Mouse (Mus musculus): Measurements from ENCODE around the gene Omd. TPM values are rescaled to one million over a fixed set of nuclear protein-coding genes. Genes with fewer than 3 reads are reported as not detected.
A peak's percentile ranks its signal among the peaks of the same experiment; 100 is the strongest.
"Not testable (repeated sequence)": the region's sequence is repeated elsewhere in the genome, so short reads cannot be mapped to it uniquely, and the experiment has no call there.

Gene Omd
- polyA plus RNA-seq, 1 experiment from 2014 or later, result 1.0 TPM

GRCm38 (mm10) chr13:49602541-49602940 lies 20.3 kb downstream of the Omd start:
- 84% methylated on average over 2 of the region's 2 CpGs for WGBS
- not testable (repeated sequence) for H3K4me1 ChIP-seq (ENCODE audit: control insufficient read depth, insufficient read depth, low read length); H3K9ac ChIP-seq (ENCODE audit: low read depth, low read length); H3K9me3 ChIP-seq (ENCODE audit: control insufficient read depth, low read length); H3K36me3 ChIP-seq (ENCODE audit: control insufficient read depth, insufficient read depth, low read length); ATAC-seq; H3K4me3 ChIP-seq (ENCODE audit: low read length); H3K4me2 ChIP-seq (ENCODE audit: low read depth, low read length); H3K27ac ChIP-seq (ENCODE audit: low read length); H3K27me3 ChIP-seq (replicated peaks; ENCODE audit: control insufficient read depth, insufficient read depth, low read length)

DNA sequence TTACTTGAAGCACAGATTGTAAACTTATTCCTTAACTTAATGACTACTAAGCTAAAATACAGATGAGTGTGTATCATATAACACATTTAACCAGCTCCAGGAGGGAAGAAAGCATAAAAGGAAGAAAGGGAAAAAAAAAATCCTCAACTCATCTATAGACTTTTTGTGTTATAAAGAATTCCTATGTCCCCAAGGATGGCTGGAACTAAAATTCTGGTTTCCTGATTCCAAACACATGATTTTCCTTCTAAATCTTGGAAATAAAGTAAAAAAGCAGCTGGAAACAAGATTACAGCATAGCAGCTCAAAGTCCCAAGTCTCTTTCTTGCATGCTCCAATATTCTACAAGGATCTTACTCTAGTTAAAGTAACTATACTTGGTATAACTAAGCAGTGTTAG lies 21.3 kb downstream of the Omd start:
- H3K4me1 ChIP-seq (ENCODE audit: control insufficient read depth, insufficient read depth, low read length), result no peaks in the 10 kb centered on the region
- no peak overlapping the region for H3K4me3 ChIP-seq (ENCODE audit: low read length)
- no peaks in the 10 kb centered on the region for H3K36me3 ChIP-seq (ENCODE audit: control insufficient read depth, insufficient read depth, low read length)
- no peak overlapping the region for H3K27ac ChIP-seq (ENCODE audit: low read length)
- no peaks in the 10 kb centered on the region for H3K27me3 ChIP-seq (replicated peaks; ENCODE audit: control insufficient read depth, insufficient read depth, low read length)
- no peak overlapping the region for H3K4me2 ChIP-seq (ENCODE audit: low read depth, low read length)
- H3K9me3 ChIP-seq (ENCODE audit: control insufficient read depth, low read length), result no peaks in the 10 kb centered on the region
- H3K9ac ChIP-seq (ENCODE audit: low read depth, low read length), result no peak overlapping the region
- ATAC-seq, result no peak

- no peak within 1 kb of the TSS for H3K9ac ChIP-seq (ENCODE audit: low read depth, low read length)
- no peaks in the 10 kb centered on the region for H3K27me3 ChIP-seq (replicated peaks; ENCODE audit: control insufficient read depth, insufficient read depth, low read length)
- H3K9me3 ChIP-seq (ENCODE audit: control insufficient read depth, low read length), result no peaks in the 10 kb centered on the region
- H3K4me3 ChIP-seq (ENCODE audit: low read length), result peak within 1 kb of the TSS; percentile 42
- peak; percentile 58; the same call in 1 of the 2 replicates for ATAC-seq
- peak within 1 kb of the TSS; percentile 51 for H3K27ac ChIP-seq (ENCODE audit: low read length)
- WGBS, result 53% methylated on average over 4 of the region's 4 CpGs
- H3K4me1 ChIP-seq (ENCODE audit: control insufficient read depth, insufficient read depth, low read length), result no peaks in the 10 kb centered on the region
- H3K36me3 ChIP-seq (ENCODE audit: control insufficient read depth, insufficient read depth, low read length), result no peaks in the 10 kb centered on the region
- H3K4me2 ChIP-seq (ENCODE audit: low read depth, low read length), result no peak within 1 kb of the TSS
These were observed 25.5 kb downstream of the Omd start, which contains the start of gene Ogn for GRCm38 (mm10) chr13:49607714-49608113. Ogn (plus strand) TSS chr13:49608046.

DNA sequence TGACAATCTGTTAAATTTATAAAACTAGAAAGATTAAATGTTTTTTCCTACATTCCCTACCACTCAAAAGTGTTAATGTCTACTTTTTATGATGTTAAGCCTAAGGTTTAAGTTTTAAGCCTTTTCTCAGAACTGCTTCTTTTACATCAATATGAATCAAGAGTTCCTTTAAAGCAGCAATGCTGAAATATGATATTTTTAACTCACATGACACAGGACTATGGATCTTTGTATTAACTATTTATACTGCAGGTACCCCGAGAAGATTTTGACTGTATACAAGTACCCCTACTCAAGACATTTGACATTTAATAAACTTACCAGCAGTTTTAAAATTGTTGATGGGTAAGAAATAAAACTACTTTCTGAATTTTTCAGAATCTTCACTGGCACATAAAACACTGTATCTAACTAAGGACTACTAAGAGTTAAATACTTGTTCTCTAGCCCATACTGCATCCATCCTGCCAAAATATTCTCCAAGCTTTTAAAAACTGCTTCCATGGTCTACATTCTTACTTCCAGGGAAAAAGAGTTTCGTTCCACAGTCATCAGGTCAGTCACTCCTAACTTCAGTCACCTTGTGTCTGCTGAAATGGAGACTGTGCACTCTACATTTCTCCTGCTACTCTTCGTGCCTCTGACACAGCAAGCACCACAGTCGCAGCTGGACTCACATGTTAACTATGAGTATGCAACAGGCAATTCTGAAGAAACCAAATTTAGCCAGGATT lies 26.5 kb downstream of the Omd start:
- no peak for ATAC-seq
- Histone ChIP-seq H3K9me3 (ENCODE audit: control insufficient read depth, low read length) (no peaks in the 10 kb centered on the region), H3K36me3 (ENCODE audit: control insufficient read depth, insufficient read depth, low read length) (no peaks in the 10 kb centered on the region), H3K4me3 (ENCODE audit: low read length) (peak overlapping the region; percentile 42), H3K27me3 (replicated peaks; ENCODE audit: control insufficient read depth, insufficient read depth, low read length) (no peaks in the 10 kb centered on the region), H3K27ac (ENCODE audit: low read length) (peak overlapping the region; percentile 51; the same call in 1 of the 2 replicates), H3K4me2 (ENCODE audit: low read depth, low read length) (no peak overlapping the region), H3K4me1 (ENCODE audit: control insufficient read depth, insufficient read depth, low read length) (no peaks in the 10 kb centered on the region), H3K9ac (ENCODE audit: low read depth, low read length) (no peak overlapping the region)
- WGBS, result 51% methylated on average over 4 of the region's 4 CpGs

GRCm38 (mm10) chr13:49617021-49617420 lies 34.8 kb downstream of the Omd start:
- Histone ChIP-seq H3K4me2 (ENCODE audit: low read depth, low read length) (no peak overlapping the region), H3K36me3 (ENCODE audit: control insufficient read depth, insufficient read depth, low read length) (no peaks in the 10 kb centered on the region), H3K4me3 (ENCODE audit: low read length) (no peak overlapping the region), H3K27ac (ENCODE audit: low read length) (no peak overlapping the region), H3K9ac (ENCODE audit: low read depth, low read length) (no peak overlapping the region), H3K4me1 (ENCODE audit: control insufficient read depth, insufficient read depth, low read length) (no peaks in the 10 kb centered on the region), H3K9me3 (ENCODE audit: control insufficient read depth, low read length) (no peaks in the 10 kb centered on the region), H3K27me3 (replicated peaks; ENCODE audit: control insufficient read depth, insufficient read depth, low read length) (no peaks in the 10 kb centered on the region)
- no peak for ATAC-seq
- WGBS, result 84% methylated on average over 3 of the region's 3 CpGs

DNA sequence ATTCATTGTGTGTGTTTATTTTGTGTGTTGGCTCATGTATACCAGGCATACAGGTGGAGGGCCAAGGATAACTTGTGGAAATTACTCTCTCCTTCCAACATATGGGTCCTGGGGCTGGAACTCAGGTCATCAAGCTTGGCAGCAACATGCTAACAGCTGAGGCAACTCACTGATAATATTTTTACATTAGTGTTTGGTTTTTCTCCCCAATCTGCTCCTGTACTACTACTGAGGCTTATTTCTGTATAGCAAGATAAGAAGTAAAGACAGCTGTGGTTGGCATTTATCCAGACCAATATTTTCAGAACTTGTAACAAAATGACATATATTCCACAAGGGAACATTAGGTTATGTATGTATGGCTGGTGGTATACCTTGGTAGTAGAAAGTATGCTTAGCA lies 36.1 kb downstream of the Omd start:
- Histone ChIP-seq H3K4me2 (ENCODE audit: low read depth, low read length) (no peak overlapping the region), H3K27me3 (replicated peaks; ENCODE audit: control insufficient read depth, insufficient read depth, low read length) (no peaks in the 10 kb centered on the region), H3K4me1 (ENCODE audit: control insufficient read depth, insufficient read depth, low read length) (no peaks in the 10 kb centered on the region), H3K36me3 (ENCODE audit: control insufficient read depth, insufficient read depth, low read length) (no peaks in the 10 kb centered on the region), H3K9me3 (ENCODE audit: control insufficient read depth, low read length) (no peaks in the 10 kb centered on the region), H3K4me3 (ENCODE audit: low read length) (no peak overlapping the region), H3K27ac (ENCODE audit: low read length) (no peak overlapping the region), H3K9ac (ENCODE audit: low read depth, low read length) (no peak overlapping the region)
- no peak for ATAC-seq

GRCm38 (mm10) chr13:49623216-49623615 lies 41.0 kb downstream of the Omd start:
- no peaks in the 10 kb centered on the region for H3K9me3 ChIP-seq (ENCODE audit: control insufficient read depth, low read length)
- no peak overlapping the region for H3K27ac ChIP-seq (ENCODE audit: low read length)
- H3K4me3 ChIP-seq (ENCODE audit: low read length), result no peak overlapping the region
- H3K4me1 ChIP-seq (ENCODE audit: control insufficient read depth, insufficient read depth, low read length), result no peaks in the 10 kb centered on the region
- H3K36me3 ChIP-seq (ENCODE audit: control insufficient read depth, insufficient read depth, low read length), result no peaks in the 10 kb centered on the region
- no peak overlapping the region for H3K9ac ChIP-seq (ENCODE audit: low read depth, low read length)
- WGBS, result 68% methylated on average over 1 of the region's 1 CpGs
- H3K4me2 ChIP-seq (ENCODE audit: low read depth, low read length), result no peak overlapping the region
- no peak for ATAC-seq
- no peaks in the 10 kb centered on the region for H3K27me3 ChIP-seq (replicated peaks; ENCODE audit: control insufficient read depth, insufficient read depth, low read length)

GRCm38 (mm10) chr13:49628167-49628566 lies 45.9 kb downstream of the Omd start:
- H3K9ac ChIP-seq (ENCODE audit: low read depth, low read length), result no peak overlapping the region
- no peak overlapping the region for H3K4me2 ChIP-seq (ENCODE audit: low read depth, low read length)
- no peak overlapping the region for H3K4me3 ChIP-seq (ENCODE audit: low read length)
- no peaks in the 10 kb centered on the region for H3K9me3 ChIP-seq (ENCODE audit: control insufficient read depth, low read length)
- H3K27me3 ChIP-seq (replicated peaks; ENCODE audit: control insufficient read depth, insufficient read depth, low read length), result no peaks in the 10 kb centered on the region
- H3K27ac ChIP-seq (ENCODE audit: low read length), result no peak overlapping the region
- no peak for ATAC-seq
- H3K36me3 ChIP-seq (ENCODE audit: control insufficient read depth, insufficient read depth, low read length), result no peaks in the 10 kb centered on the region
- no peaks in the 10 kb centered on the region for H3K4me1 ChIP-seq (ENCODE audit: control insufficient read depth, insufficient read depth, low read length)

GRCm38 (mm10) chr13:49629076-49629475 lies 46.8 kb downstream of the Omd start:
- no peaks in the 10 kb centered on the region for H3K9me3 ChIP-seq (ENCODE audit: control insufficient read depth, low read length)
- H3K9ac ChIP-seq (ENCODE audit: low read depth, low read length), result no peak overlapping the region
- H3K4me2 ChIP-seq (ENCODE audit: low read depth, low read length), result no peak overlapping the region

DNA sequence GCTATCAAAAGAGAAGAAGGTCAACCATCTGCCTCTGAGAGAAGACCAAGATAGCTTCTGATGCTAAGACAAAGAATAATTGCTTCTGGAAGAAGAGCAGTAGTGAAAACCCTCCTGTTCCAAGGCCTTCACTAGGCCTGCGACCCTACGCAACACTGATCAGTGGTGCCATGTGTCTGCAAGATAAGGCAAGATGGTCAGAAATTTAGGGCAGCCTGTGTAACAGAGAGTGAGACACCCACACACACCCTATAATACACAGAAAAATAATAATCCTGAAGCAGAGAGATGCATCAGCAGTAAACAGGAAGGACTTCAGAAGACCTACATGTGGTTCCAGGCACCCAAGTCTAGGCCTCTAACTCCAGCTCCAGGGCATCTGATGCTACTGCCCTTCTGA lies 57.7 kb downstream of the Omd start:
- 99% methylated on average over 2 of the region's 2 CpGs for WGBS
- no peak for ATAC-seq
- Histone ChIP-seq H3K27me3 (replicated peaks; ENCODE audit: control insufficient read depth, insufficient read depth, low read length) (no peaks in the 10 kb centered on the region), H3K4me2 (ENCODE audit: low read depth, low read length) (no peak overlapping the region), H3K4me3 (ENCODE audit: low read length) (no peak overlapping the region), H3K36me3 (ENCODE audit: control insufficient read depth, insufficient read depth, low read length) (no peaks in the 10 kb centered on the region), H3K9me3 (ENCODE audit: control insufficient read depth, low read length) (no peaks in the 10 kb centered on the region), H3K27ac (ENCODE audit: low read length) (no peak overlapping the region), H3K4me1 (ENCODE audit: control insufficient read depth, insufficient read depth, low read length) (no peaks in the 10 kb centered on the region; the same call in 1 of the 2 replicates), H3K9ac (ENCODE audit: low read depth, low read length) (no peak overlapping the region)

More at GRCm38 (mm10) chr13:49629076-49629475, 46.8 kb downstream of the Omd start:
- H3K27ac ChIP-seq (ENCODE audit: low read length), result no peak overlapping the region
- no peaks in the 10 kb centered on the region for H3K27me3 ChIP-seq (replicated peaks; ENCODE audit: control insufficient read depth, insufficient read depth, low read length)
- no peak for ATAC-seq
- WGBS, result 95% methylated on average over 2 of the region's 2 CpGs
- no peak overlapping the region for H3K4me3 ChIP-seq (ENCODE audit: low read length)
- no peaks in the 10 kb centered on the region for H3K36me3 ChIP-seq (ENCODE audit: control insufficient read depth, insufficient read depth, low read length)
- H3K4me1 ChIP-seq (ENCODE audit: control insufficient read depth, insufficient read depth, low read length), result no peaks in the 10 kb centered on the region
